Mouse (Mus musculus): ENCODE data around the gene Szt2. TPM values are rescaled to one million over a fixed set of nuclear protein-coding genes. Genes with fewer than 3 reads are reported as not detected.

The Szt2 gene
- polyA plus RNA-seq, 1 experiment from 2014 or later: 7.6 TPM

- no peak overlapping the region for H3K27ac ChIP-seq (ENCODE audit: low read depth, low read length)
- WGBS (ENCODE audit: insufficient replicate concordance): 77% methylated on average over 17 of the region's 17 CpGs
- no peak overlapping the region for H3K9ac ChIP-seq (ENCODE audit: low read depth, low read length)
- peaks cover 7% of the 10 kb centered on the region for H3K4me1 ChIP-seq (ENCODE audit: control insufficient read depth, insufficient read depth, low read length)
- no peak overlapping the region for H3K4me2 ChIP-seq
- H3K4me3 ChIP-seq (ENCODE audit: low read depth, low read length): no peak overlapping the region
- no peaks in the 10 kb centered on the region for H3K9me3 ChIP-seq (replicated peaks; ENCODE audit: control insufficient read depth, low read length)
- H3K27me3 ChIP-seq (ENCODE audit: control insufficient read depth, insufficient read depth, low read length): no peaks in the 10 kb centered on the region
- no peak for ATAC-seq (replicated peaks; ENCODE audit: insufficient number of reproducible peaks, low FRiP score, low TSS enrichment)
- peaks cover 7% of the 10 kb centered on the region; the same call in 1 of the 2 replicates for H3K36me3 ChIP-seq (ENCODE audit: control insufficient read depth, insufficient read depth, low read length)
These were observed 50.7 kb downstream of the Szt2 start for GRCm38 (mm10) chr4:118358159-118358895.

GRCm38 (mm10) chr4:118357504-118357903 is 51.6 kb downstream of the Szt2 start:
- no peak overlapping the region for H3K4me3 ChIP-seq (ENCODE audit: low read depth, low read length)
- WGBS (ENCODE audit: insufficient replicate concordance): 85% methylated on average over 8 of the region's 8 CpGs
- peaks cover 7% of the 10 kb centered on the region for H3K4me1 ChIP-seq (ENCODE audit: control insufficient read depth, insufficient read depth, low read length)
- ATAC-seq (replicated peaks; ENCODE audit: insufficient number of reproducible peaks, low FRiP score, low TSS enrichment): no peak
- peaks cover 3% of the 10 kb centered on the region; the same call in 1 of the 2 replicates for H3K36me3 ChIP-seq (ENCODE audit: control insufficient read depth, insufficient read depth, low read length)
- H3K9ac ChIP-seq (ENCODE audit: low read depth, low read length): no peak overlapping the region
- no peak overlapping the region for H3K27ac ChIP-seq (ENCODE audit: low read depth, low read length)
- no peaks in the 10 kb centered on the region for H3K27me3 ChIP-seq (ENCODE audit: control insufficient read depth, insufficient read depth, low read length)
- no peak overlapping the region for H3K4me2 ChIP-seq
- no peaks in the 10 kb centered on the region for H3K9me3 ChIP-seq (replicated peaks; ENCODE audit: control insufficient read depth, low read length)

- H3K4me1 ChIP-seq (ENCODE audit: control insufficient read depth, insufficient read depth, low read length): peaks cover 7% of the 10 kb centered on the region
- 83% methylated on average over 6 of the region's 6 CpGs for WGBS (ENCODE audit: insufficient replicate concordance)
- H3K4me2 ChIP-seq: no peak overlapping the region
- no peaks in the 10 kb centered on the region for H3K36me3 ChIP-seq (ENCODE audit: control insufficient read depth, insufficient read depth, low read length)
- no peaks in the 10 kb centered on the region for H3K27me3 ChIP-seq (ENCODE audit: control insufficient read depth, insufficient read depth, low read length)
- H3K4me3 ChIP-seq (ENCODE audit: low read depth, low read length): no peak overlapping the region
- H3K27ac ChIP-seq (ENCODE audit: low read depth, low read length): no peak overlapping the region
- no peaks in the 10 kb centered on the region for H3K9me3 ChIP-seq (replicated peaks; ENCODE audit: control insufficient read depth, low read length)
- ATAC-seq (replicated peaks; ENCODE audit: insufficient number of reproducible peaks, low FRiP score, low TSS enrichment): no peak
- no peak overlapping the region for H3K9ac ChIP-seq (ENCODE audit: low read depth, low read length)
These were observed 52.3 kb downstream of the Szt2 start for GRCm38 (mm10) chr4:118356738-118357137.

GRCm38 (mm10) chr4:118354289-118354688 is 54.8 kb downstream of the Szt2 start:
- H3K27ac ChIP-seq (ENCODE audit: low read depth, low read length): no peak overlapping the region
- no peak overlapping the region for H3K9ac ChIP-seq (ENCODE audit: low read depth, low read length)
- no peak overlapping the region for H3K4me3 ChIP-seq (ENCODE audit: low read depth, low read length)
- H3K9me3 ChIP-seq (replicated peaks; ENCODE audit: control insufficient read depth, low read length): no peaks in the 10 kb centered on the region
- no peaks in the 10 kb centered on the region for H3K36me3 ChIP-seq (ENCODE audit: control insufficient read depth, insufficient read depth, low read length)
- 66% methylated on average over 3 of the region's 3 CpGs for WGBS (ENCODE audit: insufficient replicate concordance)
- no peaks in the 10 kb centered on the region; the same call in 1 of the 2 replicates for H3K4me1 ChIP-seq (ENCODE audit: control insufficient read depth, insufficient read depth, low read length)
- no peaks in the 10 kb centered on the region for H3K27me3 ChIP-seq (ENCODE audit: control insufficient read depth, insufficient read depth, low read length)
- H3K4me2 ChIP-seq: no peak overlapping the region
- ATAC-seq (replicated peaks; ENCODE audit: insufficient number of reproducible peaks, low FRiP score, low TSS enrichment): no peak

- no peaks in the 10 kb centered on the region for H3K9me3 ChIP-seq (replicated peaks; ENCODE audit: control insufficient read depth, low read length)
- ATAC-seq (replicated peaks; ENCODE audit: insufficient number of reproducible peaks, low FRiP score, low TSS enrichment): no peak
- no peaks in the 10 kb centered on the region for H3K36me3 ChIP-seq (ENCODE audit: control insufficient read depth, insufficient read depth, low read length)
- 87% methylated on average over 6 of the region's 6 CpGs for WGBS (ENCODE audit: insufficient replicate concordance)
- no peaks in the 10 kb centered on the region for H3K27me3 ChIP-seq (ENCODE audit: control insufficient read depth, insufficient read depth, low read length)
- H3K4me3 ChIP-seq (ENCODE audit: low read depth, low read length): no peak overlapping the region
- no peak overlapping the region for H3K4me2 ChIP-seq
- no peak overlapping the region for H3K9ac ChIP-seq (ENCODE audit: low read depth, low read length)
- H3K27ac ChIP-seq (ENCODE audit: low read depth, low read length): no peak overlapping the region
- no peaks in the 10 kb centered on the region for H3K4me1 ChIP-seq (ENCODE audit: control insufficient read depth, insufficient read depth, low read length)
These were observed 55.4 kb downstream of the Szt2 start for GRCm38 (mm10) chr4:118353689-118354088.

- no peaks in the 10 kb centered on the region for H3K9me3 ChIP-seq (replicated peaks; ENCODE audit: control insufficient read depth, low read length)
- ATAC-seq (replicated peaks; ENCODE audit: insufficient number of reproducible peaks, low FRiP score, low TSS enrichment): no peak
- 87% methylated on average over 3 of the region's 3 CpGs for WGBS (ENCODE audit: insufficient replicate concordance)
- H3K4me2 ChIP-seq: no peak overlapping the region
- H3K27ac ChIP-seq (ENCODE audit: low read depth, low read length): no peak overlapping the region
- H3K4me3 ChIP-seq (ENCODE audit: low read depth, low read length): no peak overlapping the region
- no peaks in the 10 kb centered on the region for H3K27me3 ChIP-seq (ENCODE audit: control insufficient read depth, insufficient read depth, low read length)
- peaks cover 9% of the 10 kb centered on the region for H3K4me1 ChIP-seq (ENCODE audit: control insufficient read depth, insufficient read depth, low read length)
- H3K9ac ChIP-seq (ENCODE audit: low read depth, low read length): no peak overlapping the region
- H3K36me3 ChIP-seq (ENCODE audit: control insufficient read depth, insufficient read depth, low read length): no peaks in the 10 kb centered on the region
These were observed 57.2 kb downstream of the Szt2 start for GRCm38 (mm10) chr4:118351828-118352227.

- Histone ChIP-seq H3K4me3 (ENCODE audit: low read depth, low read length) (no peak overlapping the region), H3K9me3 (replicated peaks; ENCODE audit: control insufficient read depth, low read length) (no peaks in the 10 kb centered on the region), H3K36me3 (ENCODE audit: control insufficient read depth, insufficient read depth, low read length) (no peaks in the 10 kb centered on the region), H3K27ac (ENCODE audit: low read depth, low read length) (no peak overlapping the region), H3K27me3 (ENCODE audit: control insufficient read depth, insufficient read depth, low read length) (no peaks in the 10 kb centered on the region), H3K4me1 (ENCODE audit: control insufficient read depth, insufficient read depth, low read length) (peaks cover 9% of the 10 kb centered on the region), H3K4me2 (no peak overlapping the region), H3K9ac (ENCODE audit: low read depth, low read length) (no peak overlapping the region)
- 51% methylated on average over 2 of the region's 2 CpGs for WGBS (ENCODE audit: insufficient replicate concordance)
- no peak for ATAC-seq (replicated peaks; ENCODE audit: insufficient number of reproducible peaks, low FRiP score, low TSS enrichment)
These were observed 58.2 kb downstream of the Szt2 start for GRCm38 (mm10) chr4:118350864-118351263.

GRCm38 (mm10) chr4:118347529-118348309 is 61.4 kb downstream of the Szt2 start:
- H3K4me1 ChIP-seq (ENCODE audit: control insufficient read depth, insufficient read depth, low read length): peaks cover 9% of the 10 kb centered on the region
- no peak overlapping the region for H3K27ac ChIP-seq (ENCODE audit: low read depth, low read length)
- H3K4me3 ChIP-seq (ENCODE audit: low read depth, low read length): no peak overlapping the region
- H3K9ac ChIP-seq (ENCODE audit: low read depth, low read length): no peak overlapping the region
- ATAC-seq (replicated peaks; ENCODE audit: insufficient number of reproducible peaks, low FRiP score, low TSS enrichment): peak; percentile 52; the same call in 1 of the 2 replicates
- no peaks in the 10 kb centered on the region for H3K36me3 ChIP-seq (ENCODE audit: control insufficient read depth, insufficient read depth, low read length)
- H3K4me2 ChIP-seq: 0 out of 2 replicates have a peak overlapping the region, but pooled peaks have one; percentile 8
- WGBS (ENCODE audit: insufficient replicate concordance): 34% methylated on average over 13 of the region's 13 CpGs
- H3K9me3 ChIP-seq (replicated peaks; ENCODE audit: control insufficient read depth, low read length): no peaks in the 10 kb centered on the region
- H3K27me3 ChIP-seq (ENCODE audit: control insufficient read depth, insufficient read depth, low read length): no peaks in the 10 kb centered on the region

Measured in heart, embryonic 11.5 days (tissue).